Comparison of ENCODE assay signal across 8 mouse cellular contexts in genomic region chr6:128424269-128425019, GRCm38 (mm10). TPM values are rescaled to one million over a fixed set of nuclear protein-coding genes. Genes with fewer than 3 reads are reported as not detected.
DNase-seq lines count a peak whose midpoint lies in the region; ATAC-seq lines count a peak whose summit lies in the region.

TSS of gene Itfg2 (minus strand) at chr6:128424931.

- WGBS in heart, embryonic 14.5 days = under 1% methylated on average over 42 of the region's 42 CpGs
- under 1% methylated on average over 42 of the region's 42 CpGs for whole genome bisulfite sequencing in liver, embryonic 13.5 days (ENCODE audit: insufficient replicate concordance)
- under 1% methylated on average over 42 of the region's 42 CpGs for WGBS in stomach, embryonic 16.5 days

- no peaks in the 10 kb centered on the region for H3K27me3 ChIP-seq in heart, embryonic 14.5 days (ENCODE audit: control insufficient read depth, insufficient read depth, low read length)
- H3K27me3 ChIP-seq in liver, embryonic 13.5 days = no peaks in the 10 kb centered on the region
- H3K27me3 ChIP-seq in stomach, embryonic 16.5 days (ENCODE audit: control insufficient read depth, insufficient read depth, low read length) = no peaks in the 10 kb centered on the region

- peaks cover 18% of the 10 kb centered on the region for H3K36me3 ChIP-seq in heart, embryonic 14.5 days (ENCODE audit: control insufficient read depth, insufficient read depth, low read length)
- peaks cover 22% of the 10 kb centered on the region for H3K36me3 ChIP-seq in liver, embryonic 13.5 days
- no peaks in the 10 kb centered on the region for H3K36me3 ChIP-seq in stomach, embryonic 16.5 days (ENCODE audit: control insufficient read depth, insufficient read depth, low read length)

- 0 out of 2 replicates have a peak, but pooled peaks cover 2% of the 10 kb centered on the region for H3K4me1 ChIP-seq in brown adipose tissue, adult 24 weeks (ENCODE audit: control insufficient read depth, insufficient read depth, insufficient read length, low read length)
- H3K4me1 ChIP-seq in heart, embryonic 14.5 days (ENCODE audit: control insufficient read depth in 2 of 2, insufficient read depth in 2 of 2, low read length in 2 of 2) = peaks cover 2 to 7% of the 10 kb centered on the region in 2 experiments; a peak in 3 of 4 replicates
- H3K4me1 ChIP-seq in liver, embryonic 13.5 days (replicated peaks) = peaks cover 37% of the 10 kb centered on the region
- H3K4me1 ChIP-seq in stomach, embryonic 16.5 days (ENCODE audit: control insufficient read depth, insufficient read depth, low read length) = peaks cover 3% of the 10 kb centered on the region; the same call in 1 of the 2 replicates

- H3K27ac ChIP-seq in brown adipose tissue, adult 24 weeks (replicated peaks; ENCODE audit: low read depth, low read length) = peak within 1 kb of the TSS; percentile 99
- peak within 1 kb of the TSS; percentile 94 to 98 for H3K27ac ChIP-seq in heart, embryonic 14.5 days (replicated peaks in 1 of 2; ENCODE audit: control insufficient read depth in 1 of 2, insufficient read depth in 1 of 2, low read depth in 2 of 2, low read length in 2 of 2)
- H3K27ac ChIP-seq in liver, embryonic 13.5 days = peak within 1 kb of the TSS; percentile 93
- H3K27ac ChIP-seq in stomach, embryonic 16.5 days (ENCODE audit: low read length) = peak within 1 kb of the TSS; percentile 97

- H3K4me3 ChIP-seq in brown adipose tissue, adult 24 weeks (ENCODE audit: insufficient read depth, low read depth, low read length) = peak within 1 kb of the TSS; percentile 81
- H3K4me3 ChIP-seq in heart, embryonic 14.5 days (ENCODE audit: control insufficient read depth in 1 of 2, insufficient read depth in 1 of 2, low read depth in 1 of 2, low read length in 2 of 2) = peak within 1 kb of the TSS; percentile 47 to 84
- peak within 1 kb of the TSS; percentile 74 for H3K4me3 ChIP-seq in liver, embryonic 13.5 days (replicated peaks)
- peak within 1 kb of the TSS; percentile 60 for H3K4me3 ChIP-seq in stomach, embryonic 16.5 days (replicated peaks; ENCODE audit: low read length)

- peak within 1 kb of the TSS; percentile 82 for H3K9ac ChIP-seq in heart, embryonic 14.5 days (ENCODE audit: low read length)
- peak within 1 kb of the TSS; percentile 79 for H3K9ac ChIP-seq in liver, embryonic 13.5 days
- peak within 1 kb of the TSS; percentile 90 for H3K9ac ChIP-seq in stomach, embryonic 16.5 days (ENCODE audit: low read length)

- DNase-seq in CD4-positive, CD25-positive, alpha-beta regulatory T cell, adult 2 months (ENCODE audit: low read depth, low spot score) = peak; percentile 99
- peak; percentile 95 for DNase-seq in fibroblast of lung, adult 2 months (ENCODE audit: low read depth)
- peak; percentile 97 for DNase-seq in kidney, postnatal 14 days
- DNase-seq in liver, embryonic 13.5 days = peak; percentile 92
- peak; percentile 94 for DNase-seq in neural tube, embryonic 10.5 days (ENCODE audit: extremely low spot score, low spot score)

- peak within 1 kb of the TSS; percentile 78 for H3K4me2 ChIP-seq in heart, embryonic 14.5 days (ENCODE audit: low read length)
- peak within 1 kb of the TSS; percentile 80 for H3K4me2 ChIP-seq in liver, embryonic 13.5 days
- peak within 1 kb of the TSS; percentile 83 for H3K4me2 ChIP-seq in stomach, embryonic 16.5 days (ENCODE audit: low read depth, low read length)

- H3K9me3 ChIP-seq in heart, embryonic 14.5 days (ENCODE audit: control insufficient read depth, low read length) = no peaks in the 10 kb centered on the region
- H3K9me3 ChIP-seq in liver, embryonic 13.5 days (replicated peaks) = no peaks in the 10 kb centered on the region
- no peaks in the 10 kb centered on the region for H3K9me3 ChIP-seq in stomach, embryonic 16.5 days (replicated peaks; ENCODE audit: control insufficient read depth, low read length)

- peak; percentile 92 for ATAC-seq in heart, embryonic 14.5 days (ENCODE audit: insufficient number of reproducible peaks, insufficient read depth, low FRiP score, low read depth)
- peak; percentile 92 for ATAC-seq in liver, embryonic 13.5 days (ENCODE audit: low read depth)
- ATAC-seq in stomach, embryonic 16.5 days (ENCODE audit: insufficient read depth, low FRiP score) = peak; percentile 97

RNA-seq across cellular contexts. Expression of gene Itfg2, which starts in this region (rescaled TPM):
- 6.9 and 18.1 TPM in 2 replicates for polyA plus RNA-seq in brown adipose tissue, adult 24 weeks (2012; ENCODE audit: insufficient read depth, insufficient read length, missing spikeins)
- 28.4 and 28.6 TPM in 2 replicates for polyA plus RNA-seq in heart, embryonic 14.5 days (2014; fragmentation: Nextera tagmentation; extraction: Ambion mirVana)
- polyA plus RNA-seq in liver, embryonic 13.5 days (2015; fragmentation: Nextera tagmentation; extraction: Ambion mirVana) = 13.4 and 16.1 TPM in 2 replicates
- polyA plus RNA-seq in stomach, embryonic 16.5 days (2015; fragmentation: Nextera tagmentation; extraction: Ambion mirVana) = 25.0 and 36.4 TPM in 2 replicates

Comparison
In these comparisons a context has a peak if more than half of its experiments do, and no peak if none do; other contexts are left out.
1. Peak in every context shown above with its lines: DNase-seq, ATAC-seq, H3K4me3 ChIP-seq and H3K27ac ChIP-seq.